Comparison of ENCODE assay signal across 8 mouse cellular contexts in genomic region chr8:69996589-69997285, GRCm38 (mm10). TPM values are rescaled to one million over a fixed set of nuclear protein-coding genes. Genes with fewer than 3 reads are reported as not detected.
DNase-seq lines count a peak whose midpoint lies in the region; ATAC-seq and TF ChIP-seq lines count a peak whose summit lies in the region.

No protein-coding gene starts in this region.

- H3K9ac ChIP-seq in limb, embryonic 13.5 days: peak overlapping the region; percentile 81
- H3K9ac ChIP-seq in stomach, embryonic 14.5 days (replicated peaks; ENCODE audit: low read depth, low read length): peak overlapping the region; percentile 85

- no peaks in the 10 kb centered on the region for H3K9me3 ChIP-seq in limb, embryonic 13.5 days
- no peaks in the 10 kb centered on the region for H3K9me3 ChIP-seq in stomach, embryonic 14.5 days (ENCODE audit: control insufficient read depth, low read depth, low read length)

- peaks cover 2% of the 10 kb centered on the region; the same call in 1 of the 2 replicates for H3K4me1 ChIP-seq in cerebellum, adult 2 months (ENCODE audit: control insufficient read depth, insufficient read depth, low read length)
- peaks cover 11% of the 10 kb centered on the region; the same call in 1 of the 2 replicates for H3K4me1 ChIP-seq in spleen, adult 2 months (ENCODE audit: control insufficient read depth, insufficient read depth, insufficient read length)
- peaks cover 20% of the 10 kb centered on the region for H3K4me1 ChIP-seq in limb, embryonic 13.5 days
- no peaks in the 10 kb centered on the region for H3K4me1 ChIP-seq in stomach, embryonic 14.5 days (ENCODE audit: control insufficient read depth, insufficient read depth, low read length)

- no peak for ATAC-seq in limb, embryonic 13.5 days (ENCODE audit: low FRiP score, low read depth)
- no peak for ATAC-seq in stomach, embryonic 14.5 days (ENCODE audit: insufficient number of reproducible peaks, insufficient read depth, low FRiP score, low read depth)

- 2% methylated on average over 35 of the region's 35 CpGs for WGBS in cerebellum, adult 2 months
- WGBS in spleen, adult 2 months: 3% methylated on average over 35 of the region's 35 CpGs
- WGBS in limb, embryonic 13.5 days: 2% methylated on average over 35 of the region's 35 CpGs
- WGBS in stomach, embryonic 14.5 days: 2% methylated on average over 35 of the region's 35 CpGs

- DNase-seq in cerebellum, adult 2 months: no peak
- no peak for DNase-seq in cerebellum, postnatal 14 days
- no peak for DNase-seq in spleen, adult 2 months (ENCODE audit: low read depth in 1 of 2, low spot score in 2 of 2)
- no peak for DNase-seq in spleen, postnatal 14 days (ENCODE audit: low spot score in 2 of 2)
- no peak for DNase-seq in urinary bladder, adult 18-20 months (ENCODE audit: low spot score in 2 of 2)
- no peak for DNase-seq in layer of hippocampus, adult 9-11 months

- H3K27me3 ChIP-seq in cerebellum, adult 2 months (ENCODE audit: control insufficient read depth, insufficient read depth, low read length): no peaks in the 10 kb centered on the region
- no peaks in the 10 kb centered on the region for H3K27me3 ChIP-seq in spleen, adult 2 months (ENCODE audit: control insufficient read depth, insufficient read depth, low read length)
- H3K27me3 ChIP-seq in limb, embryonic 13.5 days: no peaks in the 10 kb centered on the region
- H3K27me3 ChIP-seq in stomach, embryonic 14.5 days (ENCODE audit: control insufficient read depth, insufficient read depth, low read length): no peaks in the 10 kb centered on the region

- TF ChIP-seq CTCF in cerebellum, adult 2 months (IDR thresholded peaks at IDR 0.05; ENCODE audit: borderline replicate concordance, insufficient read depth, low read depth, low read length): no peak
- no peak for TF ChIP-seq CTCF in spleen, adult 2 months (IDR thresholded peaks at IDR 0.05; ENCODE audit: extremely low read depth, insufficient read depth, insufficient read length, insufficient replicate concordance)

- peak; percentile 29; the same call in 1 of the 2 replicates for TF ChIP-seq POLR2A in cerebellum, adult 2 months (IDR thresholded peaks at IDR 0.05; ENCODE audit: borderline replicate concordance, insufficient read depth, low read length)
- TF ChIP-seq POLR2A in spleen, adult 2 months (IDR thresholded peaks at IDR 0.05; ENCODE audit: low read depth, low read length): peak; percentile 55

- peak overlapping the region; percentile 87 for H3K4me2 ChIP-seq in limb, embryonic 13.5 days (replicated peaks)
- peak overlapping the region; percentile 68 for H3K4me2 ChIP-seq in stomach, embryonic 14.5 days (replicated peaks; ENCODE audit: low read depth, low read length)

- 0 out of 2 replicates have a peak overlapping the region, but pooled peaks have one; percentile 14 for H3K27ac ChIP-seq in cerebellum, adult 2 months (ENCODE audit: insufficient read depth, low read length)
- peak overlapping the region; percentile 84 for H3K27ac ChIP-seq in spleen, adult 2 months (ENCODE audit: insufficient read depth, low read length)
- H3K27ac ChIP-seq in limb, embryonic 13.5 days: peak overlapping the region; percentile 74
- H3K27ac ChIP-seq in stomach, embryonic 14.5 days (ENCODE audit: low read length): peak overlapping the region; percentile 87

- H3K4me3 ChIP-seq in cerebellum, adult 2 months (replicated peaks; ENCODE audit: insufficient read depth, low read depth, low read length): peak overlapping the region; percentile 62
- H3K4me3 ChIP-seq in spleen, adult 2 months (ENCODE audit: extremely low read depth, insufficient read depth, insufficient read length): peak overlapping the region; percentile 66
- H3K4me3 ChIP-seq in limb, embryonic 13.5 days: peak overlapping the region; percentile 97
- peak overlapping the region; percentile 56 for H3K4me3 ChIP-seq in stomach, embryonic 14.5 days (ENCODE audit: low read depth, low read length)

- H3K36me3 ChIP-seq in spleen, adult 2 months (ENCODE audit: control insufficient read depth, insufficient read depth, low read length): no peaks in the 10 kb centered on the region
- H3K36me3 ChIP-seq in limb, embryonic 13.5 days: no peaks in the 10 kb centered on the region
- H3K36me3 ChIP-seq in stomach, embryonic 14.5 days (ENCODE audit: control insufficient read depth, insufficient read depth, low read length): no peaks in the 10 kb centered on the region

RNA-seq across cellular contexts. Expression of gene Gatad2a, which starts 0.6 kb away (rescaled TPM):
- 31.9 and 36.9 TPM in 2 replicates for polyA plus RNA-seq in cerebellum, adult 2 months (2012; rRNA removed)
- 45.8 and 64.6 TPM in 2 replicates for polyA plus RNA-seq in spleen, adult 2 months (2012; rRNA removed)
- polyA plus RNA-seq in limb, embryonic 13.5 days (2015; fragmentation: Nextera tagmentation; extraction: Ambion mirVana): 37.7 and 40.7 TPM in 2 replicates
- polyA plus RNA-seq in stomach, embryonic 14.5 days (2014; fragmentation: Nextera tagmentation; extraction: Ambion mirVana): 46.5 and 49.6 TPM in 2 replicates

RNA-seq across cellular contexts. Expression of gene Mau2, which starts 45.8 kb away (rescaled TPM):
- 90.1 and 92.9 TPM in 2 replicates for polyA plus RNA-seq in cerebellum, adult 2 months (2012; rRNA removed)
- polyA plus RNA-seq in spleen, adult 2 months (2012; rRNA removed): 83.3 and 108 TPM in 2 replicates
- polyA plus RNA-seq in limb, embryonic 13.5 days (2015; fragmentation: Nextera tagmentation; extraction: Ambion mirVana): 59.5 and 62.8 TPM in 2 replicates
- polyA plus RNA-seq in stomach, embryonic 14.5 days (2014; fragmentation: Nextera tagmentation; extraction: Ambion mirVana): 53.4 and 58.5 TPM in 2 replicates

RNA-seq across cellular contexts. Expression of gene Sugp1, which starts 45.9 kb away (rescaled TPM):
- 41.7 and 43.6 TPM in 2 replicates for polyA plus RNA-seq in cerebellum, adult 2 months (2012; rRNA removed)
- polyA plus RNA-seq in spleen, adult 2 months (2012; rRNA removed): 8.9 and 9.4 TPM in 2 replicates
- 54.5 and 58.5 TPM in 2 replicates for polyA plus RNA-seq in limb, embryonic 13.5 days (2015; fragmentation: Nextera tagmentation; extraction: Ambion mirVana)
- 35.3 and 40.1 TPM in 2 replicates for polyA plus RNA-seq in stomach, embryonic 14.5 days (2014; fragmentation: Nextera tagmentation; extraction: Ambion mirVana)

Comparison
In these comparisons a context has a peak if more than half of its experiments do, and no peak if none do; other contexts are left out.
1. H3K27ac ChIP-seq: peak in every context shown above with its lines; median percentile 87 in stomach, embryonic 14.5 days; 84 in spleen, adult 2 months; 74 in limb, embryonic 13.5 days; 14 in cerebellum, adult 2 months.